Mouse (Mus musculus): ENCODE results near the gene Rasgef1a.

GRCm38 (mm10) chr6:118061266-118061665 is 50.0 kb downstream of the Rasgef1a start:
- TF ChIP-seq CTCF (IDR thresholded peaks at IDR 0.05; ENCODE audit: extremely low read depth, insufficient read depth, insufficient read length, insufficient replicate concordance), result no peak
- TF ChIP-seq POLR2A (IDR thresholded peaks at IDR 0.05; ENCODE audit: low read depth, low read length), result no peak

Measured in spleen, adult 2 months (tissue).